Mouse (Mus musculus) neural tube, embryonic 11.5 days (tissue): Measurements from ENCODE around the gene Rhod. TPM values are rescaled to one million over a fixed set of nuclear protein-coding genes. Genes with fewer than 3 reads are reported as not detected.
A peak's percentile ranks its signal among the peaks of the same experiment; 100 is the strongest.

Source experiments
- ATAC-seq: fragments of 200-750 bp; cut with Nextera tagmentation; 2 replicates; pipeline ENCODE4 v1.8.0; 2017; ENCODE audit warnings: moderate number of reproducible peaks, mild to moderate bottlenecking, moderate TSS enrichment, moderate library complexity; ENCODE audit not compliant: insufficient read depth, low FRiP score, low TSS enrichment
- DNase-seq: peaks from one replicate; pipeline ENCODE4 v3.0.0-alpha.2; 2015; ENCODE audit warnings: low spot score
- H3K27ac ChIP-seq: fragments of 300-500 bp; sonication (generic); 2 replicates; pipeline ENCODE4 v1.5.1; 2014; ENCODE audit warnings: low read depth, mild to moderate bottlenecking, low read length
- H3K27me3 ChIP-seq: fragments of 300-500 bp; sonication (generic); 2 replicates; pipeline ENCODE4 v1.6.1; 2014; ENCODE audit warnings: mild to moderate bottlenecking, low read length, mixed read lengths; ENCODE audit not compliant: control insufficient read depth, insufficient read depth
- H3K36me3 ChIP-seq: fragments of 300-500 bp; sonication (generic); 2 replicates; pipeline ENCODE4 v1.6.1; 2014; ENCODE audit warnings: mild to moderate bottlenecking, low read length, moderate library complexity, mixed read lengths; ENCODE audit not compliant: control insufficient read depth, insufficient read depth
- H3K4me1 ChIP-seq: fragments of 300-500 bp; sonication (generic); 2 replicates; pipeline ENCODE4 v1.6.1; 2014; ENCODE audit warnings: low read length, mixed read lengths; ENCODE audit not compliant: control insufficient read depth, insufficient read depth
- H3K4me2 ChIP-seq: fragments of 300-500 bp; sonication (generic); 2 replicates; pipeline ENCODE4 v1.6.1; 2014; ENCODE audit warnings: low read depth, mild to moderate bottlenecking, moderate library complexity
- H3K4me3 ChIP-seq: fragments of 300-500 bp; sonication (generic); 2 replicates; pipeline ENCODE4 v1.5.1; 2014; ENCODE audit warnings: low read depth, low read length
- H3K9ac ChIP-seq: fragments of 300-500 bp; sonication (generic); 2 replicates; pipeline ENCODE4 v1.6.1; 2014; ENCODE audit warnings: mild to moderate bottlenecking, low read length
- H3K9me3 ChIP-seq: fragments of 300-500 bp; sonication (generic); 2 replicates; pipeline ENCODE4 v1.6.1; 2016; ENCODE audit warnings: low read length; ENCODE audit not compliant: control insufficient read depth
- WGBS: fragments of 180-500 bp; shearing (Covaris S2); extraction: QIAGEN DNeasy Blood & Tissue Kit; methylation state at CpG from one replicate; pipeline ENCODE4 v1.1.7; 2014; 5-methylcytosine and 5-hydroxymethylcytosine counted together
- polyA plus RNA-seq: library from polyadenylated mRNA; unstranded; fragments of >200 nt; fragmentation: Nextera tagmentation; extraction: Ambion mirVana; gene quantifications from 2 replicates; pipeline ENCODE4 v1.2.1, GENCODE M21; 2014

Gene Rhod
- polyA plus RNA-seq: 17.1 and 17.4 TPM in 2 replicates

- peak within 1 kb of the TSS; percentile 48 for H3K4me3 ChIP-seq
- ATAC-seq (no peak; the same call in 1 of the 2 replicates), DNase-seq (peak; percentile 58)
- no peaks in the 10 kb centered on the region for H3K9me3 ChIP-seq
- 0 out of 2 replicates have a peak, but pooled peaks cover 2% of the 10 kb centered on the region for H3K4me1 ChIP-seq
- peak within 1 kb of the TSS; percentile 87 for H3K4me2 ChIP-seq
- WGBS: under 1% methylated on average over 27 of the region's 51 CpGs
- no peaks in the 10 kb centered on the region for H3K36me3 ChIP-seq
- H3K27me3 ChIP-seq: peaks cover 4% of the 10 kb centered on the region
- H3K27ac ChIP-seq: no peak within 1 kb of the TSS
- peak within 1 kb of the TSS; percentile 55 for H3K9ac ChIP-seq
Observed at GRCm38 (mm10) chr19:4439161-4439801, at the start of gene Rhod. Rhod (minus strand) TSS chr19:4439432.

DNA sequence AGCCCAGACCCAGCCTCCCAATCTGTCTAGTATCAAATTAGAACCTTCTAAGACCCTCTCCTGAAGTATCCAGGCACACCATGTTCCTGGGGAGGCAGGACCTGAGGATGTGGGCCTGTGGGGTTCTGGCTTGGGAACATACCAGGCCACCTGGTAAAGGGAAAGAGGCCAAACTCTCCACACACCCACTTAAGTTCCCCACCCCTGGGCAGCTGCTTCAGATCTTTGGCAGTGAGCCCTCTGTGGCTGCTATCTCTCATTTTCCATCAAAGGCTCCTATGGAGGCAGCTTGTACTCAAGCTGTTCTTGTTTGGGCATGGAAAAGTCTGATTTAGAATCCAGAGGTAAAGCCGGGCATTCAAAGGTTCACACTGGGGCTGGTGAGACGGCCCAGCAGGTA, 48.6 kb upstream of the Rhod start:
- DNase-seq (no peak), ATAC-seq (no peak)
- Histone ChIP-seq H3K4me2 (no peak overlapping the region), H3K36me3 (no peaks in the 10 kb centered on the region), H3K9ac (no peak overlapping the region), H3K9me3 (no peaks in the 10 kb centered on the region), H3K4me1 (no peaks in the 10 kb centered on the region), H3K27me3 (no peaks in the 10 kb centered on the region), H3K4me3 (no peak overlapping the region), H3K27ac (no peak overlapping the region)
- WGBS: 70% methylated on average over 2 of the region's 2 CpGs

DNA sequence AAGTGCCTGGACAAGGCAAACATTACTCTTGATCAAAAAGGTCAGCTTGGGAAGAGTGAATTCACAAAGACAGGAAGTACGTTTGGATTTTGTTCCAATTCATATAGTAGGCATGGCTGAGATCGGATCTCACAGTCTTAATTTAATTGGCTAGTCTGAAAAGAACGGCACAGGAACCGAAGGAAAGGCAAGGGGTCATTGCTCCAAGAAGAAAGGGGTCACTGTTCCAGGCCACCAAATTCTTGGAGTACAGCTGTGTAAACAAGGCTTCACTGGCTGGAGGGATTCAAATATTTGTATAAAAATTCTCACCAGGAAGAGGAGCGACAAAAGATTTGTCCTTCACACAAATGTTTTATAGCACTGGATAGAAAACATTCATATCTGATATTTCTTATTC, 45.8 kb upstream of the Rhod start:
- WGBS: 42% methylated on average over 5 of the region's 5 CpGs

GRCm38 (mm10) chr19:4482111-4482859, 43.1 kb upstream of the Rhod start:
- Histone ChIP-seq H3K9me3 (no peaks in the 10 kb centered on the region), H3K36me3 (no peaks in the 10 kb centered on the region), H3K27me3 (peaks cover 1% of the 10 kb centered on the region), H3K27ac (no peak overlapping the region), H3K4me3 (no peak overlapping the region), H3K4me1 (no peaks in the 10 kb centered on the region), H3K4me2 (no peak overlapping the region), H3K9ac (no peak overlapping the region)
- 97% methylated on average over 3 of the region's 3 CpGs for WGBS
- no peak for DNase-seq
- no peak for ATAC-seq

More for the DNA sequence above, 45.8 kb upstream of the Rhod start:
- no peaks in the 10 kb centered on the region for H3K9me3 ChIP-seq
- no peak overlapping the region for H3K27ac ChIP-seq
- ATAC-seq (no peak), DNase-seq (no peak)
- H3K27me3 ChIP-seq: no peaks in the 10 kb centered on the region
- no peak overlapping the region for H3K4me2 ChIP-seq
- H3K4me1 ChIP-seq: no peaks in the 10 kb centered on the region
- H3K36me3 ChIP-seq: no peaks in the 10 kb centered on the region
- no peak overlapping the region for H3K4me3 ChIP-seq
- H3K9ac ChIP-seq: no peak overlapping the region

- no peaks in the 10 kb centered on the region for H3K9me3 ChIP-seq
- WGBS: 47% methylated on average over 4 of the region's 4 CpGs
- no peak for ATAC-seq
- H3K9ac ChIP-seq: no peak overlapping the region
- no peak overlapping the region for H3K27ac ChIP-seq
- no peak overlapping the region for H3K4me3 ChIP-seq
- no peak for DNase-seq
- no peak overlapping the region for H3K4me2 ChIP-seq
- peaks cover 11% of the 10 kb centered on the region for H3K27me3 ChIP-seq
- no peaks in the 10 kb centered on the region for H3K36me3 ChIP-seq
- no peaks in the 10 kb centered on the region for H3K4me1 ChIP-seq
Observed at GRCm38 (mm10) chr19:4481326-4481725, 42.1 kb upstream of the Rhod start.

DNA sequence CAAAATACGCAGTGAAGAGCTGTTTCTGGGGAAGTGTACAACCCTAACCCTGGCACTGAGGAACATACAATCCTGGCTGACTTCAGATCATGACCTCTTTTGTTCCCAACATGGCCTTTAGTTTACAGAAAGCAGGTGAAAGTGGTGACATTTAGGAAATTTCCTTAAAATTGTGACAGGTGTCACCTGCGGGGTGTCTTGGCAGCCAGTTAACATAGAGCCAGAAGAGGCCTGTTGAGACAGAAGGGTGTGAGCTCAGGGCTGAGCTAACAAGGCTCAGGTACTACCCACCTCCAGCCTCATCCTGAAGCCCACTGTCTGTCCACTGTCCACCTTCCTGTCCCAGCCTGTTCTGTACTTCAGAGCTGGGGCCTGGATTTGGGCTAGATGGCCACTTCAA, 40.8 kb upstream of the Rhod start:
- Histone ChIP-seq H3K4me3 (no peak overlapping the region), H3K9me3 (no peaks in the 10 kb centered on the region), H3K9ac (no peak overlapping the region), H3K27me3 (peaks cover 20% of the 10 kb centered on the region), H3K27ac (no peak overlapping the region), H3K4me1 (no peaks in the 10 kb centered on the region), H3K4me2 (no peak overlapping the region), H3K36me3 (no peaks in the 10 kb centered on the region)
- ATAC-seq: no peak
- no peak for DNase-seq
- 91% methylated on average over 2 of the region's 2 CpGs for WGBS

DNA sequence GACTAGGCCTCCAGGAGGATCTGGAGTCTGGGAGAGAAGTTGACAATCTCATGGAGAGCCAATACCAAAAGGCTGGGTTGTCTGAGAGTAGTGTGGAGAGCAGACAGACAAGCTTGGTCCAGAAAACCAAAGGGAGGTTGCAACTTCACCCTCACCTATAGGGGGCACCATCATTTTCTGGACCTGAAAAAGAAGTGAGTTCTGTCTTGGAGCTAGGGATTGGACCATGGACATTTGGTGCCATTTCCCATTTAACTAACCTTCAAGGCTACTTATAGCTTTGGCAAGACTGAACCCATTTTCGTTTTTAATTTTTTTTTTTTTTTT, 38.9 kb upstream of the Rhod start:
- no peaks in the 10 kb centered on the region for H3K4me1 ChIP-seq
- H3K36me3 ChIP-seq: no peaks in the 10 kb centered on the region
- H3K4me3 ChIP-seq: no peak overlapping the region
- no peak overlapping the region for H3K27ac ChIP-seq
- peaks cover 25% of the 10 kb centered on the region for H3K27me3 ChIP-seq
- DNase-seq (no peak), ATAC-seq (no peak)
- no peak overlapping the region for H3K4me2 ChIP-seq
- 40% methylated on average over 1 of the region's 1 CpGs for WGBS
- H3K9ac ChIP-seq: no peak overlapping the region
- H3K9me3 ChIP-seq: no peaks in the 10 kb centered on the region

DNA sequence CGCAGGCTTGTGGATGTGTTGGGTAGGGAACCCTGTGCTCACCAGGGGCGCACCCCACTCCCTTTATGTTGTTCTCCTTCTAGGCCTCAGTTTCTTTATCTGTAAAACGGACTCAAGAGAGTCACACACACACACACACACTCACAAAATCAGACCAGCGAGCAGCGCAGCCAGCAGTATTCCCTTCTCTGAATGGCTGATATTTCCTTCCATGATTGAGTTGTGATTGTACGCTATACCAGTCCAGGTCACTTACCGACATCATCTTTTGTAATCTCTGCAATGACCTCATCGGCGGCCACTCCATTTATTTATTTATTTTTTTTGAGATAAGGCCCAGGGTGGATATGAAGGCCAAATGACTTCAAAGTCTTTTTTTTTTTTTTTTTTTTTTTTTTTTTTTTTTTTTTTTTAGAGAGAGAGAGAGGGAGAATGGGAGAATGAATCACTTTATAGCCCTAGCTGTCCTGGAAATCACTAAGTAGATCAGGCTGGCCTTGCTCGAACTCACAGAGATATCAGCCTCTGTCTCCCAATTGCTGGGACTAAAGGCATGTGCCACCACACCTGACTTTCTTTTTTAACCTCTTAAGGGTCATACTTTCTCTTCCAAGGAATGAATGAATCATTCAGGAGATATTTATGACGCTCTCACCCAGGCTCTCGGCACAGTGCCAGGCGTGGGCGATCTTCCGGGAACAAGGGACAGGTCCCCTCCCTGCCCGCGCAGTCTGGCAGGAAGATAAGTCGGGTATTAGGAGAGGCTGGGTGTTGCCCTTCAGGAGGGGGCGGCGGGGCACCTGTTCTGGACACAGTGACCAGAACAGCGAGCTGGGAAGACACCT, 38.3 kb upstream of the Rhod start, which contains the start of gene Syt12:
Gene Syt12, minus strand, starts transcription at position 103 of the 845 bp plus-strand sequence.
- peak within 1 kb of the TSS; percentile 51 for H3K4me3 ChIP-seq
- no peaks in the 10 kb centered on the region for H3K4me1 ChIP-seq
- peak within 1 kb of the TSS; percentile 49 for H3K9ac ChIP-seq
- no peak within 1 kb of the TSS for H3K27ac ChIP-seq
- no peak for ATAC-seq
- no peak for DNase-seq
- WGBS: 38% methylated on average over 20 of the region's 21 CpGs
- H3K36me3 ChIP-seq: no peaks in the 10 kb centered on the region
- peak within 1 kb of the TSS; percentile 92 for H3K4me2 ChIP-seq
- no peaks in the 10 kb centered on the region for H3K9me3 ChIP-seq
- peaks cover 25% of the 10 kb centered on the region for H3K27me3 ChIP-seq
